Mouse (Mus musculus): ENCODE data around the gene Hhipl1. TPM values are rescaled to one million over a fixed set of nuclear protein-coding genes. Genes with fewer than 3 reads are reported as not detected.

The Hhipl1 gene
- polyA plus RNA-seq, 1 experiment from 2014 or later = 0.87 TPM

GRCm38 (mm10) chr12:108271351-108272142 is 34.5 kb upstream of the Hhipl1 start:
- Histone ChIP-seq H3K9ac (no peak overlapping the region), H3K4me1 (peaks cover 58% of the 10 kb centered on the region), H3K27me3 (replicated peaks) (no peaks in the 10 kb centered on the region), H3K4me2 (peak overlapping the region; percentile 92), H3K27ac (no peak overlapping the region), H3K4me3 (replicated peaks) (0 out of 2 replicates have a peak overlapping the region, but pooled peaks have one; percentile 3), H3K36me3 (no peaks in the 10 kb centered on the region), H3K9me3 (no peaks in the 10 kb centered on the region)
- WGBS = 77% methylated on average over 16 of the region's 16 CpGs
- no peak for ATAC-seq (ENCODE audit: insufficient read depth, low FRiP score, low read depth)

- Histone ChIP-seq H3K4me3 (replicated peaks) (0 out of 2 replicates have a peak overlapping the region, but pooled peaks have one; percentile 3), H3K4me2 (peak overlapping the region; percentile 92), H3K9me3 (no peaks in the 10 kb centered on the region), H3K27me3 (replicated peaks) (no peaks in the 10 kb centered on the region), H3K36me3 (no peaks in the 10 kb centered on the region), H3K9ac (no peak overlapping the region), H3K4me1 (peaks cover 62% of the 10 kb centered on the region), H3K27ac (no peak overlapping the region)
- WGBS = 60% methylated on average over 7 of the region's 7 CpGs
- ATAC-seq (ENCODE audit: insufficient read depth, low FRiP score, low read depth) = no peak
Measured at GRCm38 (mm10) chr12:108272143-108272635, 33.9 kb upstream of the Hhipl1 start.

GRCm38 (mm10) chr12:108273466-108274312 is 32.4 kb upstream of the Hhipl1 start:
- H3K9ac ChIP-seq = peak overlapping the region; percentile 62; the same call in 1 of the 2 replicates
- H3K4me2 ChIP-seq = peak overlapping the region; percentile 92
- no peaks in the 10 kb centered on the region for H3K36me3 ChIP-seq
- no peak for ATAC-seq (ENCODE audit: insufficient read depth, low FRiP score, low read depth)
- WGBS = 7% methylated on average over 21 of the region's 21 CpGs
- H3K4me1 ChIP-seq = peaks cover 69% of the 10 kb centered on the region
- no peaks in the 10 kb centered on the region for H3K27me3 ChIP-seq (replicated peaks)
- no peaks in the 10 kb centered on the region for H3K9me3 ChIP-seq
- 0 out of 2 replicates have a peak overlapping the region, but pooled peaks have one; percentile 9 for H3K27ac ChIP-seq
- peak overlapping the region; percentile 61 for H3K4me3 ChIP-seq (replicated peaks)

- Histone ChIP-seq H3K27ac (peak overlapping the region; percentile 70; the same call in 1 of the 2 replicates), H3K4me2 (peak overlapping the region; percentile 92), H3K4me1 (peaks cover 65% of the 10 kb centered on the region)
Measured at GRCm38 (mm10) chr12:108274313-108274595, 31.8 kb upstream of the Hhipl1 start.

GRCm38 (mm10) chr12:108274661-108275507 is 31.2 kb upstream of the Hhipl1 start, which contains the start of gene Ccdc85c:
Ccdc85c (minus strand) TSS chr12:108275425.
- H3K9me3 ChIP-seq = no peaks in the 10 kb centered on the region
- peak within 1 kb of the TSS; percentile 77 for H3K27ac ChIP-seq
- H3K4me1 ChIP-seq = peaks cover 64% of the 10 kb centered on the region
- no peak for ATAC-seq (ENCODE audit: insufficient read depth, low FRiP score, low read depth)
- H3K36me3 ChIP-seq = no peaks in the 10 kb centered on the region
- peak within 1 kb of the TSS; percentile 61 for H3K4me3 ChIP-seq (replicated peaks)
- peak within 1 kb of the TSS; percentile 92 for H3K4me2 ChIP-seq
- no peaks in the 10 kb centered on the region for H3K27me3 ChIP-seq (replicated peaks)
- peak within 1 kb of the TSS; percentile 62 for H3K9ac ChIP-seq
- WGBS = under 1% methylated on average over 113 of the region's 120 CpGs

More at GRCm38 (mm10) chr12:108274313-108274595, 31.8 kb upstream of the Hhipl1 start:
- H3K27me3 ChIP-seq (replicated peaks) = no peaks in the 10 kb centered on the region
- peak overlapping the region; percentile 62 for H3K9ac ChIP-seq
- H3K4me3 ChIP-seq (replicated peaks) = peak overlapping the region; percentile 61
- ATAC-seq (ENCODE audit: insufficient read depth, low FRiP score, low read depth) = no peak
- 1% methylated on average over 34 of the region's 35 CpGs for WGBS
- no peaks in the 10 kb centered on the region for H3K36me3 ChIP-seq
- H3K9me3 ChIP-seq = no peaks in the 10 kb centered on the region

GRCm38 (mm10) chr12:108275508-108275890 is 30.6 kb upstream of the Hhipl1 start:
- H3K9ac ChIP-seq = no peak overlapping the region
- H3K4me3 ChIP-seq (replicated peaks) = peak overlapping the region; percentile 61
- no peaks in the 10 kb centered on the region for H3K27me3 ChIP-seq (replicated peaks)
- no peaks in the 10 kb centered on the region for H3K36me3 ChIP-seq
- whole genome bisulfite sequencing = under 1% methylated on average over 36 of the region's 37 CpGs
- H3K4me2 ChIP-seq = peak overlapping the region; percentile 92
- H3K27ac ChIP-seq = peak overlapping the region; percentile 77
- peak; percentile 94 for ATAC-seq (ENCODE audit: insufficient read depth, low FRiP score, low read depth)
- no peaks in the 10 kb centered on the region for H3K9me3 ChIP-seq
- H3K4me1 ChIP-seq = peaks cover 61% of the 10 kb centered on the region

GRCm38 (mm10) chr12:108275920-108276822 is 29.9 kb upstream of the Hhipl1 start:
- H3K9ac ChIP-seq = peak overlapping the region; percentile 42
- H3K4me3 ChIP-seq (replicated peaks) = peak overlapping the region; percentile 61
- no peaks in the 10 kb centered on the region for H3K27me3 ChIP-seq (replicated peaks)
- H3K36me3 ChIP-seq = no peaks in the 10 kb centered on the region
- H3K9me3 ChIP-seq = no peaks in the 10 kb centered on the region
- peak overlapping the region; percentile 92 for H3K4me2 ChIP-seq
- under 1% methylated on average over 45 of the region's 47 CpGs for WGBS
- H3K27ac ChIP-seq = peak overlapping the region; percentile 77
- H3K4me1 ChIP-seq = peaks cover 54% of the 10 kb centered on the region
- 0 out of 2 replicates have a peak, but pooled peaks have one; percentile 1 for ATAC-seq (ENCODE audit: insufficient read depth, low FRiP score, low read depth)

- Histone ChIP-seq H3K27ac (no peak overlapping the region), H3K36me3 (no peaks in the 10 kb centered on the region), H3K4me3 (replicated peaks) (no peak overlapping the region), H3K9ac (no peak overlapping the region), H3K4me1 (peaks cover 43% of the 10 kb centered on the region), H3K9me3 (no peaks in the 10 kb centered on the region), H3K4me2 (peak overlapping the region; percentile 92), H3K27me3 (replicated peaks) (no peaks in the 10 kb centered on the region)
- no peak for ATAC-seq (ENCODE audit: insufficient read depth, low FRiP score, low read depth)
- 11% methylated on average over 12 of the region's 12 CpGs for WGBS
Measured at GRCm38 (mm10) chr12:108277341-108277841, 28.7 kb upstream of the Hhipl1 start.

GRCm38 (mm10) chr12:108278221-108278918 is 27.7 kb upstream of the Hhipl1 start:
- H3K4me3 ChIP-seq (replicated peaks) = no peak overlapping the region

More at GRCm38 (mm10) chr12:108278221-108278918, 27.7 kb upstream of the Hhipl1 start:
- WGBS = 35% methylated on average over 15 of the region's 15 CpGs
- no peak for ATAC-seq (ENCODE audit: insufficient read depth, low FRiP score, low read depth)
- H3K36me3 ChIP-seq = no peaks in the 10 kb centered on the region
- H3K27ac ChIP-seq = 0 out of 2 replicates have a peak overlapping the region, but pooled peaks have one; percentile 12
- no peaks in the 10 kb centered on the region for H3K9me3 ChIP-seq
- no peak overlapping the region for H3K9ac ChIP-seq
- no peak overlapping the region for H3K4me2 ChIP-seq
- no peaks in the 10 kb centered on the region for H3K27me3 ChIP-seq (replicated peaks)
- H3K4me1 ChIP-seq = peaks cover 40% of the 10 kb centered on the region
